Mouse (Mus musculus): ENCODE measurements around the gene Ptpro.

- no peak for TF ChIP-seq CTCF (IDR thresholded peaks at IDR 0.05; ENCODE audit: borderline replicate concordance, insufficient read depth, low read length)
- TF ChIP-seq POLR2A (IDR thresholded peaks at IDR 0.05; ENCODE audit: low read depth, low read length), result no peak
Observed at GRCm38 (mm10) chr6:137292421-137292820, 40.3 kb downstream of the Ptpro start.

Measured in embryonic fibroblast, embryonic 13.5 days (primary cell).